Mouse (Mus musculus) lung, embryonic 15.5 days (tissue): ENCODE data around the gene Dcaf4. TPM values are rescaled to one million over a fixed set of nuclear protein-coding genes. Genes with fewer than 3 reads are reported as not detected.
A peak's percentile ranks its signal among the peaks of the same experiment; 100 is the strongest.

Experiments used
- ATAC-seq: fragments of 200-750 bp; cut with Nextera tagmentation; 2 replicates; pipeline ENCODE4 v1.8.0; 2017; ENCODE audit warnings: moderate number of reproducible peaks, borderline replicate concordance; ENCODE audit not compliant: low FRiP score, low TSS enrichment; ENCODE audit errors: extremely low read depth
- H3K27ac ChIP-seq: fragments of 300-500 bp; sonication (generic); 2 replicates; pipeline ENCODE4 v1.5.1; 2015; ENCODE audit warnings: moderate library complexity, mild to moderate bottlenecking, inconsistent platforms
- H3K27me3 ChIP-seq: fragments of 300-500 bp; sonication (generic); 2 replicates; pipeline ENCODE4 v1.6.1; 2015; ENCODE audit warnings: inconsistent platforms
- H3K36me3 ChIP-seq: fragments of 300-500 bp; sonication (generic); 2 replicates; pipeline ENCODE4 v1.6.1; 2015; ENCODE audit warnings: inconsistent platforms
- H3K4me1 ChIP-seq: fragments of 300-500 bp; sonication (generic); 2 replicates; pipeline ENCODE4 v1.6.1; 2015; ENCODE audit warnings: inconsistent platforms
- H3K4me2 ChIP-seq: fragments of 300-500 bp; sonication (generic); 2 replicates; pipeline ENCODE4 v1.6.1; 2015; ENCODE audit warnings: inconsistent platforms, mild to moderate bottlenecking, moderate library complexity
- H3K4me3 ChIP-seq: fragments of 300-500 bp; sonication (generic); 2 replicates; pipeline ENCODE4 v1.5.1; 2015; ENCODE audit warnings: mild to moderate bottlenecking, inconsistent platforms
- H3K9ac ChIP-seq: fragments of 300-500 bp; sonication (generic); 2 replicates; pipeline ENCODE4 v1.6.1; 2015; ENCODE audit warnings: inconsistent platforms
- H3K9me3 ChIP-seq: fragments of 300-500 bp; sonication (generic); 2 replicates; pipeline ENCODE4 v1.6.1; 2016; ENCODE audit warnings: inconsistent platforms
- WGBS: fragments of 180-500 bp; shearing (Covaris S2); methylation state at CpG from one replicate; pipeline ENCODE4 v1.1.7; 2015; 5-methylcytosine and 5-hydroxymethylcytosine counted together
- polyA plus RNA-seq: library from polyadenylated mRNA; unstranded; fragments of >200 nt; fragmentation: Nextera tagmentation; extraction: Ambion mirVana; gene quantifications from 2 replicates; pipeline ENCODE4 v1.2.1, GENCODE M21; 2015

Gene Dcaf4
- polyA plus RNA-seq, 1 experiment from 2014 or later = 24.0 TPM

DNA sequence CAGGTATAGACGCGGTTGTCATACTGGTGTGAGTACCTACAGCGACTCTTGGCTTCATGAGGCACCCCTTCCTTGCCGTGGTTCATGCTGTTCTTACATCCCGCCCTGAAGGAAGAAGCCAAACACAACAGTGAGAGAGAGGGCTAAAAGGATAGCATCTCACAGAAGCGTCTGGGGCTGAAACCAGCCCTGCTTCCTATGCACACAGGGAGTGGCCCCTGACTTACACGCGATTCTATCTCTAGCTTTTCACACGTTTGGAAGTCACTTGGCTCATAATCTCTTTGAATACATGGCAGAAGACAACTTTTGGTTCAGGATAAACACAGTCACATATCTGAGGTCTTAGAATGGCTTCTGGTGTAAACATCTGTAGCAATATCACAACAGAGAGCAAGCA is 35.3 kb downstream of the Dcaf4 start:
- H3K9ac ChIP-seq = no peak overlapping the region
- H3K4me2 ChIP-seq = no peak overlapping the region
- H3K27ac ChIP-seq = no peak overlapping the region
- no peaks in the 10 kb centered on the region for H3K4me1 ChIP-seq
- ATAC-seq = no peak
- no peaks in the 10 kb centered on the region for H3K9me3 ChIP-seq
- peaks cover 64% of the 10 kb centered on the region for H3K36me3 ChIP-seq
- WGBS = 62% methylated on average over 9 of the region's 9 CpGs
- H3K27me3 ChIP-seq = no peaks in the 10 kb centered on the region
- no peak overlapping the region for H3K4me3 ChIP-seq

DNA sequence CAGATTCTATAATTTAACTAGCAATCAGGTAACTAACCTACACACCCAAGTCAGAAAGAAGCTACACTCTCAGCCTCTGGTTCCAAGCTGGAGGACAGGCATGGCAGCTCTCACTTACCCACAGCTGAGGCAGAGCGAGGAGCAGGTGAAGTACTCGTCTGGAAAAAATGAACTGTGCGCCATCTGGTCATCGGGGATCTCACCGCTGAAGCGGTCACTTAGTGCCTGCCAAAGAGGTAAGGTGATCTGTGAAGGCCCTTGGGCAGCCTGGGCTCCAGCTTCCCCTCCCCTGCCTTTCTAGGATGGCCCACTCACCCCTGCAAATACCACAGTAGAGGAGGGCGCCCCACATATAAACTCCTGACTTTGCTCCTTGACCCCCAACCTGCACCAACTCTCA is 38.2 kb downstream of the Dcaf4 start:
- H3K9ac ChIP-seq = no peak overlapping the region
- H3K4me3 ChIP-seq = no peak overlapping the region
- no peaks in the 10 kb centered on the region for H3K4me1 ChIP-seq
- 92% methylated on average over 7 of the region's 7 CpGs for WGBS
- no peak overlapping the region for H3K4me2 ChIP-seq
- no peaks in the 10 kb centered on the region for H3K9me3 ChIP-seq
- peaks cover 62% of the 10 kb centered on the region for H3K36me3 ChIP-seq
- no peak overlapping the region for H3K27ac ChIP-seq
- no peak for ATAC-seq
- no peaks in the 10 kb centered on the region for H3K27me3 ChIP-seq

DNA sequence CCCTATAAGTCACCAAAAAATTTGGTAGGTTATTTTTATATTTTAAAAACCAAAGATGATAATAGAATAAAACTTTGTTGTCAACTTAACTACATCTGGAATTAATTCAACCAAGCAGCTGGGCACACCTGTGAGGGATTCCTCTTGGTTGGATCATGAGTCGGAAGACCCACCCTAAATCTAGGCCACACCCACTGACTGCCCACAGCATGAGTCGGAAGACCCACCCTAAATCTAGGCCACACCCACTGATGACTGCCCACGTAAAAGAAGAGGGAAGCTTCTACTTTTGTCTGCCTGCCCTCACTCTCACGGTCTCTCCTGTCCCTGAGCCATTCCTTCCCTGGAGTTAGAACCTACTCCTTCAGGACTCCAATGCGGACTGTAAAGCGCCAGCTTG is 39.9 kb downstream of the Dcaf4 start:
- no peaks in the 10 kb centered on the region for H3K4me1 ChIP-seq
- H3K9me3 ChIP-seq = no peaks in the 10 kb centered on the region
- no peak overlapping the region for H3K27ac ChIP-seq
- no peak for ATAC-seq
- no peak overlapping the region for H3K4me2 ChIP-seq
- 69% methylated on average over 6 of the region's 6 CpGs for WGBS
- H3K9ac ChIP-seq = no peak overlapping the region
- H3K4me3 ChIP-seq = no peak overlapping the region
- H3K27me3 ChIP-seq = no peaks in the 10 kb centered on the region
- peaks cover 59% of the 10 kb centered on the region for H3K36me3 ChIP-seq

DNA sequence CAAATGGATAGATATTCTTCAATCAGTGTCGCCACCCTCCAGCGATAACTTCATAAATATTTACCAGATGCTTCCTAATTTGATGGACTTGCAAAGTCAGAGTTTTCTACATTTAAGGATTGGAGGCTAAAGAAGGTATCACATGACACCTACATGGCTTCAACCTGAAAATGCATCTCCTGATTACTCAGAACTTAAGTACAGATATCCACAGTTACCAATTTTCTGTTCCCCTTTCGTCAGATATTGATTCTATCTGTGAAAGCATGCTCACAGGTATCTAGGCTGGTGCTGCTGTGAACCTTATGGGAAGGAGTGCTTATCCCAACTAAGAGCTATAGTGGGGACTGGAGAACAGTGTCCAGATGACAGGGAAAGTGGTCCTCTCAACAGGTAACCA is 42.3 kb downstream of the Dcaf4 start:
- WGBS = 86% methylated on average over 3 of the region's 3 CpGs
- ATAC-seq = no peak
- Histone ChIP-seq H3K27ac (no peak overlapping the region), H3K4me3 (no peak overlapping the region), H3K27me3 (no peaks in the 10 kb centered on the region), H3K36me3 (peaks cover 66% of the 10 kb centered on the region), H3K4me2 (no peak overlapping the region), H3K9me3 (no peaks in the 10 kb centered on the region), H3K4me1 (no peaks in the 10 kb centered on the region), H3K9ac (no peak overlapping the region)

DNA sequence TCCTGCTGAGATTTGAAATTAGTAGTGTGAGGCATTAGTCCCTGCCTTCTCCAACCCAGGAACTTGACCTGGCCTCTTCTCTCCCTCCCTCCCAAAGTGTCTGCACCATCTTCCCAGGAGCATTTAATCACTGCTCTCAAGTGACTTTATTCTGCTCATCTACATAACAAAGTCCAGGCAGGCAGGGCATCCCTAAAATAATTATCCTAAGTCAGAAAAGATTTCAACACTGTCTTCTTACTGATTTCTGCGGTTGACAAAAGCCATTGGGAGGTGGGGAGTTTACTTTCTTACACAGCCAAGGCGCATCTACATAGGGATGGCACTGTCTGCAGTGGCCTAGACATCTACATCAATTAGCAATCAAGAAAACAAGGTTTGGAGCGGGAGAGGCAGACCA is 49.6 kb downstream of the Dcaf4 start:
- Histone ChIP-seq H3K36me3 (peaks cover 69% of the 10 kb centered on the region), H3K9me3 (no peaks in the 10 kb centered on the region), H3K4me3 (no peak overlapping the region), H3K27me3 (no peaks in the 10 kb centered on the region), H3K4me2 (no peak overlapping the region), H3K4me1 (no peaks in the 10 kb centered on the region), H3K9ac (no peak overlapping the region), H3K27ac (no peak overlapping the region)
- 89% methylated on average over 3 of the region's 3 CpGs for WGBS
- ATAC-seq = no peak

DNA sequence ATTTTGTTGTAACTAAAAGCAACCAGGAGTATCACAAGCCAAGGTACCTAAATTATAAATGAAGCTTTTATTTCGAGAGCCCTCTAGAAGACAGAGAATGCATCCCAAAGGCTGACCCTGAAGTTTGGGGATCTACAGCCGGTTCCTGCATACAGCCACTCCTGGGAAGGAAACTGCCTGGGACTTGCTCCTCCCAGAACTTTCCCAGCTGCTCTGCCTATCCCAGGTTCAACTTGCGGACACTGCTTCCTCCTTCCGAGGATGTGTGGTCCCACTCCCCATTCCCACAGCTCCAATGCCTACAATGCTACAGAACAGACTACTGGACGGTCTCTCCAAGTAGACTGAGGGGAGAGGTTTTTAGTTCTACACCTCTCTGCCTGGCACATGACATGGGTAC is 52.5 kb downstream of the Dcaf4 start:
- Histone ChIP-seq H3K4me1 (no peaks in the 10 kb centered on the region), H3K27me3 (no peaks in the 10 kb centered on the region), H3K4me3 (no peak overlapping the region), H3K27ac (no peak overlapping the region), H3K9me3 (no peaks in the 10 kb centered on the region), H3K36me3 (peaks cover 59% of the 10 kb centered on the region), H3K9ac (no peak overlapping the region), H3K4me2 (no peak overlapping the region)
- ATAC-seq = no peak
- 77% methylated on average over 5 of the region's 5 CpGs for WGBS

DNA sequence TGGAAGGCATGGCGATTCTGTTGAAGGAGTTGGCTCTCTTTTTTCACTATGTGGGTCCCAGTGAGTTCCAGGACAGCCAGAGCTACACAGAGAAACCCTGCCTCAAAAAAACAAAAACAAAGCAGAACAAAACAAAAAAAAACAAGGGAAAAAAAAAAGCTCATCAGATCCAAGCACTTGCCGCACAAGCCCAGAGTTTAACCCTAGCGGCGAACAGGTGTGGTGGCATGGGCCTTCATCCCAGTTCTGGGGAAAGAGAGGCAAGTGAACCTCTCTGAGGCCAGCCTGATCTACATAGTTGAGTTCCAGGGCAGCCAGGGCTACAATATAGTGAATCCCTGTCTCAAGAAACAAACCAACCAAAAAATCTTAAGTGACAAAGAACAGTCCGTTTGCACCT is 57.2 kb downstream of the Dcaf4 start:
- Histone ChIP-seq H3K27me3 (no peaks in the 10 kb centered on the region), H3K9me3 (no peaks in the 10 kb centered on the region), H3K36me3 (peaks cover 35% of the 10 kb centered on the region), H3K4me1 (no peaks in the 10 kb centered on the region), H3K4me3 (no peak overlapping the region), H3K4me2 (no peak overlapping the region), H3K27ac (no peak overlapping the region), H3K9ac (no peak overlapping the region)
- ATAC-seq = no peak
- 94% methylated on average over 5 of the region's 5 CpGs for WGBS

DNA sequence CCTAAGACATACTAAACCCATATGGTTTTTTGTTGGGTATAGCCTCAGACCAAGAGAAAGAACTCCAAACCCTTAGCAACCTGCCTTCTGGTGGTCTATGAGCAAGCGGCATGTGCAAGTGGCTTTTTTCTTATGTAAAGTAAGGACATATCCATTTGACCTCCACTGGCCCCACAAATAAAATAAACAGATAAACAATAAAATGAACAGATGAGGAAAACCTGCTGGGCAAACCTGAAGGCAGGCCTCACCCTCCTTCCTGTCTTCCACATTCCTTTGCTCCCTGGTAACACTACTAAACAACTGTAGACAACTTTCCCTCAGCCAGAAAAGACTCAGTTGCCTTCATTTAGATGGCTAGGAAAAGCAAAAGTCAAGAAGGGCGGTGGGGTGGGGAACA is 58.1 kb downstream of the Dcaf4 start:
- no peak overlapping the region for H3K27ac ChIP-seq
- H3K4me2 ChIP-seq = no peak overlapping the region
- H3K4me1 ChIP-seq = no peaks in the 10 kb centered on the region
- H3K4me3 ChIP-seq = no peak overlapping the region
- no peak overlapping the region for H3K9ac ChIP-seq
- peaks cover 29% of the 10 kb centered on the region for H3K36me3 ChIP-seq
- no peaks in the 10 kb centered on the region for H3K27me3 ChIP-seq
- ATAC-seq = no peak
- no peaks in the 10 kb centered on the region for H3K9me3 ChIP-seq
- 75% methylated on average over 2 of the region's 2 CpGs for WGBS

DNA sequence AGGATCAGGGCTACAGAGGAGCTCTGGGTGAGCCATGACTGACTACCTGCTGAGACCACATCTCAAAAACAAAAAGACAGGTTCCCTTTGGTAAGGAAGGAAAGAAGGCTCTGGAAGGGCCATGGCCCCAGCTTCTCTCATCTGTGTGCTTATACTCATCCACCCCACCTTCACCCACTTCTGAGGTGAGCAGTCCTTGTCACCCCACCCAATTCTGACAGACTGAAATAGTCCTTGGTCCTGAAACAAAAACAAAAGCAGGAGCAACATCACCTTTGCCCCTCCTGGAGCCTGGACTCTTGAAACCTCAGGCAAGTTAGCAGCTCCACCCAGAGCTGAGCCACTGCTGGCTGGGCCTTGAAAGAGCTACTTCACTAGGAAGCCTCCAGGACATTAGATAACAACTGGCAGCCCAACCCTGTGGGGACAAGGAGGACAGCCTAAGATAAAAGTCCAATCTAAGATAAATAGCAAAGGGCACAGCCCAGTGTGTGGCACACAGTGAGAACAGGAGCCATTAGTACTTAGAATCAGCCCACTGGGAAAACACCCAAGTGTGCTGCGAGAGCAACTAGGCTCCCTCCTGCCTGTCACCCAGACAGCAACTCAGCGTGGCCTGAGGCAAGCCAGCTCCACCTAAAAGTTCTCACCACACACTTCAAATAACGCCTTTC is 58.8 kb downstream of the Dcaf4 start:
- no peaks in the 10 kb centered on the region for H3K9me3 ChIP-seq
- H3K27me3 ChIP-seq = no peaks in the 10 kb centered on the region
- WGBS = 27% methylated on average over 3 of the region's 3 CpGs
- H3K4me1 ChIP-seq = no peaks in the 10 kb centered on the region
- H3K27ac ChIP-seq = no peak overlapping the region
- H3K4me3 ChIP-seq = no peak overlapping the region
- peaks cover 26% of the 10 kb centered on the region for H3K36me3 ChIP-seq
- peak; percentile 39; the same call in 1 of the 2 replicates for ATAC-seq
- H3K4me2 ChIP-seq = no peak overlapping the region
- no peak overlapping the region for H3K9ac ChIP-seq

DNA sequence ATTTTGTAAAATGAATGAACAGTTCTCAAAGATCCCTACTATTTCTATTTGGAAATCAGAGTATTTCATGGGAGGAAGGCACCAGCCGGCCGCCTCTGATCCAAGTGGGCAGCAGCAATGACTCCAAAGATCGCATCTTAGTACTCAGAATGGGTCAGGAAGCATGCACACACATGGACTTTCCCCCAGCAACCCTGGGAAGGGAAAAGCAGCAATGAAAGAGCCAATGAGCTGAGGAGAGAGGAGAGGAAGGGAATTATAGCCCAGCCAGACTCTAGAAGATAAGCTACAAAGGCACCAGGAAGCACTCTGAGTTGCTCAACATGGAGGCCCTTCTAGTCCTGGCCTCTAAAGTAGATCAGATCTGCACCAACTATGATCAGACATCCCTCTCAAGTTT is 60.0 kb downstream of the Dcaf4 start:
- WGBS = 93% methylated on average over 3 of the region's 3 CpGs
- H3K9ac ChIP-seq = no peak overlapping the region
- H3K4me3 ChIP-seq = no peak overlapping the region
- no peak overlapping the region for H3K27ac ChIP-seq
- H3K4me1 ChIP-seq = no peaks in the 10 kb centered on the region
- no peak for ATAC-seq
- H3K36me3 ChIP-seq = peaks cover 24% of the 10 kb centered on the region
- H3K27me3 ChIP-seq = no peaks in the 10 kb centered on the region
- H3K9me3 ChIP-seq = no peaks in the 10 kb centered on the region
- no peak overlapping the region for H3K4me2 ChIP-seq

DNA sequence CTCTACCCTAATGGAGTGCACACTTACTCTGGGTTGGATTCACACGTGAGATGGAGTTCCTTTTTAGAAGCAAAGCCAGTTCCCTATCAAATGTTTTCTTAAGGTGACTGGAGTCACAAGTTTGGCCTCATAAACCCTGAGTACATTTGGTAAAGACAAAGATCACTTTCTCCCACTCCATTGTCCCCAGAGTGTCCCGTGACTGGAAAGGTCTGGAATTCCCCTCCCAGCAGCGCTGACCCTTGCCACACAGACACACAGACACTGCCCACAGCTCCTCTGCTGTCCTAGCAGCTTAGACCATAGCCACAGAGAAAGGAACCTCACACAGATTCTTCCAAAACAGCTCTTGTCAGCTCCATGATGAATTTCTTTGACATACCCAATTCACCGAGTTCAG is 61.8 kb downstream of the Dcaf4 start:
- Histone ChIP-seq H3K4me3 (no peak overlapping the region), H3K27me3 (no peaks in the 10 kb centered on the region), H3K36me3 (peaks cover 10% of the 10 kb centered on the region; the same call in 1 of the 2 replicates), H3K4me2 (no peak overlapping the region), H3K9ac (no peak overlapping the region), H3K27ac (no peak overlapping the region), H3K4me1 (no peaks in the 10 kb centered on the region), H3K9me3 (no peaks in the 10 kb centered on the region)
- no peak for ATAC-seq
- WGBS = 58% methylated on average over 4 of the region's 4 CpGs

DNA sequence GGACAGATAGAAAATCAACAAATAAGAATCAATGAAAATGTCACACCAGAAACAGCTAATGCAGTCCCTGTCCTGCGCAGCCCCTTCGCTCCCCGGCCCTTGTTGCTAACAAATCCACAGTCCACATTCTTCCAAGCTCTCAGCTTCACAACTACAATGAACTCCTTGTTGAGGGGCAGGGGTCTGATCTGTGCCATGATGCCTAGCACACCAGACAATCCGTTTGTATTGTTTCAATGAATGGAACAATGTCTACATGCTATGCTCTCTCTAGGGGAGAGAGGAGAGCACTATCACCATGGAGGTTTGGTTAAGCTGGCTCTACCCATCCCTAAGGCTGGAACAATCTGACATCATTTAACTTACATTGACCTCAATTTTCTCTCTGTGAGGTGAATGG is 62.5 kb downstream of the Dcaf4 start:
- no peak for ATAC-seq
- Histone ChIP-seq H3K4me1 (no peaks in the 10 kb centered on the region), H3K4me3 (no peak overlapping the region), H3K27ac (no peak overlapping the region), H3K9ac (no peak overlapping the region), H3K36me3 (peaks cover 13% of the 10 kb centered on the region; the same call in 1 of the 2 replicates), H3K4me2 (no peak overlapping the region), H3K27me3 (no peaks in the 10 kb centered on the region), H3K9me3 (no peaks in the 10 kb centered on the region)
- WGBS = 77% methylated on average over 4 of the region's 4 CpGs

DNA sequence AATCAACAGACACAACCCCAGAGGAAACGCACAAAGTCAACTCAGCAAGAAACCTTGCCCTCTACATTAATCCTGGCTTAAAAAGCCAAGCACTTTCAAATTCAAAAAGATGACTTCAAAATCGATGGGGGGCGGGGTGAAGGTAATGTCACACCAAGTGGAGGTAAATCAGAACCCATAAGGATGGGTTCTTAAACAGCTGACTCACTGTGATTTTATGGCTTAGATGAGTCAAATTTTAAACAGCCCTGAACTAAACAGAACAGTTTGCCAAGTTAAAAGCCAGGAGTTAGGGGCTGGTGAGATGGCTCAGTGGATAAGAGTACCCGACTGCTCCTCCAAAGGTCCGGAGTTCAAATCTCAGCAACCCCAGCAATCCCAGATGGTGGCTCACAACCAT is 66.4 kb downstream of the Dcaf4 start:
- H3K4me3 ChIP-seq = no peak overlapping the region
- no peaks in the 10 kb centered on the region for H3K4me1 ChIP-seq
- H3K36me3 ChIP-seq = peaks cover 32% of the 10 kb centered on the region
- no peak overlapping the region for H3K27ac ChIP-seq
- H3K27me3 ChIP-seq = no peaks in the 10 kb centered on the region
- H3K4me2 ChIP-seq = no peak overlapping the region
- no peak for ATAC-seq
- 94% methylated on average over 5 of the region's 5 CpGs for WGBS
- no peaks in the 10 kb centered on the region for H3K9me3 ChIP-seq
- H3K9ac ChIP-seq = no peak overlapping the region
